Mouse (Mus musculus) liver, adult (tissue): ENCODE results near the gene Trim41.
"Not testable (repeated sequence)": the region's sequence is repeated elsewhere in the genome, so short reads cannot be mapped to it uniquely, and the experiment has no call there.

ENCODE experiments used
- GATA4 ChIP-seq: IDR thresholded peaks from 2 replicates; pipeline ENCODE4 v1.6.1; 2014; ENCODE audit warnings: mild to moderate bottlenecking, low read length; ENCODE audit not compliant: insufficient replicate concordance

Gene Trim41

GRCm38 (mm10) chr11:48825979-48826751 lies 9.0 kb upstream of the Trim41 start, which contains the start of the genes Trim7 and Gm12184:
Trim7 (plus strand) TSS chr11:48826140.
Gm12184 (minus strand) TSS chr11:48826655.
- not testable (repeated sequence) for TF ChIP-seq GATA4

GRCm38 (mm10) chr11:48824311-48824830 lies 7.2 kb upstream of the Trim41 start:
- TF ChIP-seq GATA4: no peak

GRCm38 (mm10) chr11:48823536-48823972 lies 6.4 kb upstream of the Trim41 start:
- TF ChIP-seq GATA4: no peak

- no peak for TF ChIP-seq GATA4
These were observed 5.8 kb upstream of the Trim41 start for GRCm38 (mm10) chr11:48822768-48823512.

GRCm38 (mm10) chr11:48820308-48820674 lies 3.1 kb upstream of the Trim41 start:
- TF ChIP-seq GATA4: peak; percentile 81; the same call in 1 of the 2 replicates

- no peak for TF ChIP-seq GATA4
These were observed 2.6 kb upstream of the Trim41 start for GRCm38 (mm10) chr11:48819614-48820307.

- TF ChIP-seq GATA4: peak; percentile 22; the same call in 1 of the 2 replicates
These were observed 1.2 kb upstream of the Trim41 start for GRCm38 (mm10) chr11:48818346-48818745.

- no peak for TF ChIP-seq GATA4
These were observed 641 bp upstream of the Trim41 start for GRCm38 (mm10) chr11:48817794-48818193.

- TF ChIP-seq GATA4: no peak
These were observed 822 bp downstream of the Trim41 start for GRCm38 (mm10) chr11:48816281-48816781.

GRCm38 (mm10) chr11:48815851-48816250 lies 1.3 kb downstream of the Trim41 start:
- no peak for TF ChIP-seq GATA4

- peak; percentile 73; the same call in 1 of the 2 replicates for TF ChIP-seq GATA4
These were observed 3.4 kb downstream of the Trim41 start for GRCm38 (mm10) chr11:48813782-48814181.

GRCm38 (mm10) chr11:48810142-48810541 lies 7.0 kb downstream of the Trim41 start:
- TF ChIP-seq GATA4: no peak

- TF ChIP-seq GATA4: no peak
These were observed 7.7 kb downstream of the Trim41 start for GRCm38 (mm10) chr11:48809434-48809830.

- TF ChIP-seq GATA4: no peak
These were observed 8.3 kb downstream of the Trim41 start for GRCm38 (mm10) chr11:48808737-48809433.
